Comparison of ENCODE assay signal across 8 mouse cellular contexts in genomic region chr1:159232572-159233261, GRCm38 (mm10). TPM values are rescaled to one million over a fixed set of nuclear protein-coding genes. Genes with fewer than 3 reads are reported as not detected.
DNase-seq lines count a peak whose midpoint lies in the region; ATAC-seq lines count a peak whose summit lies in the region.
"Not testable (repeated sequence)": the region's sequence is repeated elsewhere in the genome, so short reads cannot be mapped to it uniquely, and the experiment has no call there.

No protein-coding gene starts in this region.

- under 1% methylated on average over 29 of the region's 47 CpGs for WGBS in midbrain, embryonic 15.5 days

- peaks cover 28% of the 10 kb centered on the region for H3K4me1 ChIP-seq in midbrain, embryonic 15.5 days

- not testable (repeated sequence) for H3K27me3 ChIP-seq in midbrain, embryonic 15.5 days (replicated peaks)

- H3K36me3 ChIP-seq in midbrain, embryonic 15.5 days (replicated peaks), result not testable (repeated sequence)

- H3K4me2 ChIP-seq in midbrain, embryonic 15.5 days, result peak overlapping the region; percentile 73

- peak; percentile 70 for ATAC-seq in midbrain, embryonic 15.5 days (replicated peaks)

- DNase-seq in 3134 (ENCODE audit: extremely low read depth, insufficient read length, low spot score), result peak; percentile 74
- DNase-seq in adrenal gland, adult 2 months, result peak; percentile 57
- peak; percentile 64 for DNase-seq in embryo, embryonic 9.5 days (ENCODE audit: extremely low spot score)
- peak; percentile 13 to 15 for DNase-seq in heart, adult 9 months (ENCODE audit: low spot score in 2 of 2)
- DNase-seq in kidney, adult 11 months, result peak; percentile 30
- peak; percentile 39 for DNase-seq in liver
- DNase-seq in spleen, postnatal 4 days (ENCODE audit: low spot score in 2 of 2), result peak; percentile 47 to 82

- H3K9ac ChIP-seq in midbrain, embryonic 15.5 days, result peak overlapping the region; percentile 81

- peak overlapping the region; percentile 95 for H3K27ac ChIP-seq in midbrain, embryonic 15.5 days

- H3K9me3 ChIP-seq in midbrain, embryonic 15.5 days, result not testable (repeated sequence)

- H3K4me3 ChIP-seq in midbrain, embryonic 15.5 days, result peak overlapping the region; percentile 84

RNA-seq across cellular contexts. Expression of gene Cop1, which starts 0.6 kb away (rescaled TPM):
- total RNA-seq in adrenal gland, adult 2 months (2021), result 100 to 1,000 TPM; 134 to 184 TPM
- 68.5 and 68.9 TPM in 2 replicates for polyA plus RNA-seq in adrenal gland, adult 2 months (2012; rRNA removed)
- 91.5 and 99.8 TPM in 2 replicates for polyA plus RNA-seq in midbrain, embryonic 15.5 days (2015; fragmentation: Nextera tagmentation; extraction: Ambion mirVana)

Comparison
In these comparisons a context has a peak if more than half of its experiments do, and no peak if none do; other contexts are left out.
1. Peak in every context shown above with its lines: DNase-seq, ATAC-seq, H3K4me3 ChIP-seq and H3K27ac ChIP-seq.
2. DNase-seq: peak in every context shown above with its lines; median percentile 74 in 3134; 64 in spleen, postnatal 4 days; 64 in embryo, embryonic 9.5 days; 57 in adrenal gland, adult 2 months; 39 in liver; 30 in kidney, adult 11 months; 14 in heart, adult 9 months.